Mouse (Mus musculus) regulatory T cell (primary cell): Measurements from ENCODE around the gene Bscl2.
"Not testable (repeated sequence)": the region's sequence is repeated elsewhere in the genome, so short reads cannot be mapped to it uniquely, and the experiment has no call there.

Experiments used
- in situ Hi-C: fragments of 300-600 bp; cut with MboI, MseI; formaldehyde crosslinking; loops from one replicate; pipeline ENCODE4 v1.15.1; 2025; ENCODE audit warnings: high pct_unique_total_duplicates

Bscl2 gene

DNA sequence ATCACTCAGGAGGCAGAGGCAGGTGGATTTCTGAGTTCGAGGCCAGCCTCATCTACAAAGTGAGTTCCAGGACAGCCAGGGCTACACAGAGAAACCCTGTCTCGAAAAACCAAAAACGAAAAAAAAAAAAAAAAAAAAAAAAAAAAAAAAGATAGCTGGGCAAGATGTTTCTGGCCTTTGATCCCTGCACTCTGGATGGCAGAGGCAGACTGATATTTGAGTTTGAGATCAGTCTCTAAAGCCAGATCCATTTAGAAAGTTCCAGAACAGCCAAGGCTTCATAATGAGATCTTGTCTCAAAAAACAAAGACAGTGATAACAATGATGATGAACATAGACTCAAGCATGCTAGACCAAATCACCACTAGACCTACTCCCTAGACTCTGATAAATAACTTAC is 33.1 kb downstream of the Bscl2 start:
- in situ Hi-C loops, result not testable (repeated sequence)

DNA sequence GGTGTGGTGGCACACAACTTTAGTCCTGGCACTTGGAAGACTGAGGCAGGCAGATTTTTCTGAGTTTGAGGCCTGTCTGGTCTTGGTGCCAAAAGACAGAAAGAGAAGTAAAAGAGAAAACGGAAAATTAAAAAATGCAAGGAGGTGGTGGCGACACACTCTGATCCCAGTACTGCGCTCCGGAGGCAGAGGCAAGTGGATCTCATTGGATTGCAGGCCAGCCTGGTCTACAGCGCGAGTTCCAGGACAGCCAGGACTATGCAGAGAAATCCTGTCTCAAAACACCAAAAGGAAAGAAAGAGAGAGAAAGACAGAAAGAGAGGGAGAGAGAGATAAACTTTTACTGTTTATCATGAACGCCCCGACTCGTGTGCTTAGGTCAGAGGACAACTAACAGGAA is 33.6 kb downstream of the Bscl2 start:
- in situ Hi-C loops, result no loop called here

DNA sequence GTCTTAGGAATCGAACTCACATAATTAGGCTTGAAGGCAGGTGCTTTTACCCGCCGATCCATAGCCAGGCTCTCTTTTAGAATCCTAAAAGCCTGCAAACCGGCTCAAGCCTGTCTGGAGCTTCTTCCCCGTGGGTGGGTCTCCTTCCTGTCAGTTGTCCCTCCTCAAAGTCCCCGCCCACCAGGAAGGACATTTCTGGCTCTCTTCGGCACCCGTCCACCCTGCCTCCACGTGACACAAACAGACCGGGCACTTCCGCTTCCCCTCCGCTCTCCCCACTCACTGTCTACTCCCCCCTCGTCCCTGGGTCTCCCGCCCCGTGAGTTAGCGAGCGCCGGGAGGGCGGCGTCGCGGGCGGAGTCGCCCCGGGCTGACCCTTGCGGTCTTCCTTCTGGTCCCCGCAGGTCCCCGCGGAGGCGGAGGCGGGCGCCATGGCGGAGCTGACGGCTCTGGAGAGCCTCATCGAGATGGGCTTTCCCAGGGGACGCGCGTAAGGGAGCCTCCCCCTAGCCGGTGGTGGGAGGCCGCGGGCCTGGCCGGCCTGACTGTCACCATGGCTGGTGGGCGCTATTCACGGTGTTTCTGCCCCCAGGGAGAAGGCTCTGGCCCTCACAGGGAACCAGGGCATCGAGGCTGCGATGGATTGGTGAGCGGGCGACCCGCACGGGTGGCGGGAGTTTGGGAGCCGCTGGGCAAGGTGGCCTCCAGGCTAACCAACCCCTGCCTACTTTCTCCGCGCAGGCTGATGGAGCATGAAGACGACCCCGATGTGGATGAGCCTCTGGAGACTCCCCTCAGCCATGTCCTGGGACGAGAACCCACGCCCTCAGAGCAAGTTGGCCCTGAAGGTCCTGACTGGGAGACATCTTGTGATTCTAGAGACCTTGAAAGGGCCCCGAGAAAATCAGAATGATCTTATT is 34.3 kb downstream of the Bscl2 start, which contains the start of gene Ubxn1:
Gene Ubxn1, plus strand, starts transcription at position 230 of the 920 bp plus-strand sequence.
- in situ Hi-C loops, result no loop called here

DNA sequence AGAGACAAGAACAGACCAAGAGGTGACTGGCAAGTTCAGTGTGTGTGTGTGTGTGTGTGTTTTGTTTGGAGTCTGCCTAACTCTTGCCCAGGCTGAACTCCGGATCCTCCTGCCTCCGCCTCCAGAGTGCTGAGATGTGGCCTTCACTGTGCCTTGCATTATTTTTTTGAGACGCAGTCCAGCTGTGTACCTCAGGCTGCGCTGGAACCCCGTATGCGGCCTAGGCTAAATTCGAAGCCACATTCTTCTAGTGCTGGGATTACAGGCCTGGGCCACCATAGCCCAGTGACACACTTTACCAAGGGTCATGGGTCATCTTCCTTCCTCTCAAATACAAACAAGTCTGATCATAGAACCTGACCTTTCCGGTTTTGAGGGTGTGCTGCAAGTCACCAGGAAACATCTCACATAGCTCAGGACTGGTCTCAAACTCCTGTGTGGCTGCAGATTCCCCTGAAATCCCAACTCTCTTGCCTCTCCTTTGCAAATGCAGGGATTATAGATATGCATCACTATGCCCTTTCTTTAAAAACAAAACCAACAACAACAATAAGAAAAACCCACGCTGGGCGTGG is 35.1 kb downstream of the Bscl2 start:
- in situ Hi-C loops, result no loop called here

DNA sequence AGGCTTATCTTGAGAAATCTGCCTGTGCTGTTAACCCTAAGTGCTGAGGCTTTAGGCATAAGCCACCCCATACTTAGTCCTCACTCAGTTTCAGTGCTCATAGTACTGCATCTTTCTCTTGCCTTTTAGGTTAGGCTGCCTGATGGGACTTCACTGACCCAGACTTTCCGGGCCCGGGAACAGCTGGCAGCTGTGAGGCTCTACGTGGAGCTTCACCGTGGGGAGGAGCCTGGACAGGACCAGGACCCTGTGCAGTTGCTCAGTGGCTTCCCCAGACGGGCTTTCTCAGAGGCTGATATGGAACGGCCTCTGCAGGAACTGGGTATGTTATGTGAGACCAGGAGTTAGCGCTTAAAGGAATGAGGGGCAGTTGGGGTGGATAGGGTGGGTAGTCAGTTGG is 37.8 kb downstream of the Bscl2 start:
- in situ Hi-C loops, result loop anchor here (25.0 kb wide), 1 partner anchor 1112 kb away; the partner anchor contains the start of gene Fth1

DNA sequence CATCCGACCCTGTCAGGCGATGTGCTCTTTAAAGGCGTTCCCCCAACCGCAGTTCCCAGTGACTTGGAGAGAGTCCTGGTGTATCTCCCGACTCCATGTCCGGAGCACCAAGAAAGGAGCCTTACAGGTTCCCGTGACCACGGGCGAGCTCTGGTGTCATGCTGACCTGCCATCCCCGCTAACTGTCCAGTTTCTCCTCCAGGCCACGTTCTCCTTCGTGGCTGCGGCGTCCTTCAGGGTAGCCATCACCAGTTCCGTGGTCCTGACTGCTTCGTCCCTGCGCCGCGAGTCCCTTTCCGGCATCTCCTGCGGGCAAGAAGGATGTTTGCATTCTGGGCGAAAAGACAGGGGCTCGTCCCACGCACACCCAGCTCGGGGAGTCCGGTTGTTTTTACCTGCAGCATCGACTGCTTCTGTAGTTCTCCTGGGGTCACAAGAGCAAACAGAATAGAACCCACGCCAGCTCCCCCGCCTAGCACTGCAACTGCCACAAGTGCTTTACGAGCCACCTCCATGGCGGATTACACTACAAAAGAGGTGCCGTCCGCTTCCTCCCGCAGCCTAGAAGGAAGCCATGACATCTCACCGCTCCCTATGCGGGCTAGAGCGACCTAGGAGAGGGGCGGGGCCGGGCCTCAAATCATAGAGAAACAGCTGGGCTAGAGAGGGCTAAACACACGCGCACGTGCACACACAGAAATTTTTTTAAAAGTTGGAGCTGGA is 43.2 kb downstream of the Bscl2 start, which contains the start of gene Uqcc3:
Gene Uqcc3, minus strand, starts transcription at position 613 of the 723 bp plus-strand sequence.
- in situ Hi-C loops, result loop anchor here (25.0 kb wide), 1 partner anchor 1107 kb away; the partner anchor contains the start of gene Fth1

DNA sequence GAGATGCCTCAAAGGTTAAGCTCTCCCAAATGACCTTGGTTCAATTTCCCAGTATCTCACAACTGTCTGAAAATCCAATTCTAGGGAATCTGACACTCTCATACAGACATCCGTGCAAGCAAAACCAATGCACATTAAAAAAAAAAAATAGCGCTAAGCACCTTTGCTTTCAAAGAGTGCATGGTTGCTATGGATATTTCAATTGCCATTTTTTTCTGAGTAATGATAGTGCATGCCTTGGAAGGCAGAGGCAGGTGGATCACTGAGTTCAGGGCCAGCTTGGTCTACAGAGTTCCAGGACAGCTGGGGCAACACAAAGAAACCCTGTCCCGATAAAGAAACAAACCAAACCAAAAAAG is 43.7 kb downstream of the Bscl2 start:
- in situ Hi-C loops, result loop anchor here (25.0 kb wide), 1 partner anchor 1106 kb away; the partner anchor contains the start of gene Fth1

DNA sequence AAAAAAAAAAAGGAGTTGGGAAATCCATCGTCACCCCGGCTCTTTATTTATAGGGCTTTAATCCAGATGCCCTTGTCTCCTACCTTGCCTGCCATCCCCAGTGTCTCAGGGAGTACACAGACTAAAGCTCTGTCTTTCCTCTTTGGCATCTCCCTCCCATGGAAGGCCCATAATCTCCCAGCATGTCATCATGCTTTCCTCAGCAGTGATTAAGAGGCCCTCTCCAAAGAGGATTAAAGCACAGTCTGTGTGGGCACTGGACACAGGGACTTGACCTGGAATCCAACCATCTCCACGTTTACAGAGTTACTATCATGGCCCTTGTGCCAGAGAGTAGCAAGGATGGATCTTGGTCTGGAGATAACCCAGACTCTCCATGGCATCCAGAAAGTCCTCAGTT is 46.3 kb downstream of the Bscl2 start, which contains the start of the genes Lbhd1 and Gm49403:
Gene Lbhd1, plus strand, starts transcription at position 117 of the 400 bp plus-strand sequence.
Gene Gm49403, plus strand, starts transcription at position 315 of the 400 bp plus-strand sequence.
- in situ Hi-C loops, result loop anchor here (25.0 kb wide), 1 partner anchor 1104 kb away; the partner anchor contains the start of gene Fth1

DNA sequence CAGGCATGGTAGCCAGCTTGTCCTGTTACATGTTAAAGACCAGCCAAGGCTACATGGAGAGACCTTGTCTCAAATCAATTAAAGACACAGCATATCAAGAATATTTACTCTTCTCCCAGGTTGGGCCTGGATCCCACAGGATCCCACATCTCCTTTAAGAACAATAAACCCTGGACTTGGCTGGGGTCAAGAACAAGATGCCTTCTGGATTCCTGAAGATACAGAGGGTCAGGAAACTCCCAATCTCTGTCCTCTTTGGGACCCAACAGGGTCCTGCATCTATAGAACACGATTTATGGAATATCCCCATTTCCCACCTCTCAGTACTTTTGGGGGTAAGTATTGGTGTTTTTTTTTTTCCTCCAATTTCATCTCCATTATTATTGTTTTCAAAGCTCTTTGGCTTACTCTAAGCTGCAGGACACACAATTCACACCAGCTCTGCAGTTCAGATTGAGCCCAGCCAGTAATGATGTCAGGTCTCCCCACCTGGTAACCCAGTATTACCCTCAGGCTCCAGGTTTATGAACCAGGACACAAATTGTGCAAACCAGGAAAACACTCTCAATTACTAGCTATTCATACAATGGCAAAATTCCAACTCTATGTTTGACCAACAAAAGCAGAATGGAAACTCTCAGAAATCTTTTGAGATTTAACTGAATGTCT is 49.8 kb downstream of the Bscl2 start:
- in situ Hi-C loops, result loop anchor here (25.0 kb wide), 1 partner anchor 1100 kb away; the partner anchor contains the start of gene Fth1

DNA sequence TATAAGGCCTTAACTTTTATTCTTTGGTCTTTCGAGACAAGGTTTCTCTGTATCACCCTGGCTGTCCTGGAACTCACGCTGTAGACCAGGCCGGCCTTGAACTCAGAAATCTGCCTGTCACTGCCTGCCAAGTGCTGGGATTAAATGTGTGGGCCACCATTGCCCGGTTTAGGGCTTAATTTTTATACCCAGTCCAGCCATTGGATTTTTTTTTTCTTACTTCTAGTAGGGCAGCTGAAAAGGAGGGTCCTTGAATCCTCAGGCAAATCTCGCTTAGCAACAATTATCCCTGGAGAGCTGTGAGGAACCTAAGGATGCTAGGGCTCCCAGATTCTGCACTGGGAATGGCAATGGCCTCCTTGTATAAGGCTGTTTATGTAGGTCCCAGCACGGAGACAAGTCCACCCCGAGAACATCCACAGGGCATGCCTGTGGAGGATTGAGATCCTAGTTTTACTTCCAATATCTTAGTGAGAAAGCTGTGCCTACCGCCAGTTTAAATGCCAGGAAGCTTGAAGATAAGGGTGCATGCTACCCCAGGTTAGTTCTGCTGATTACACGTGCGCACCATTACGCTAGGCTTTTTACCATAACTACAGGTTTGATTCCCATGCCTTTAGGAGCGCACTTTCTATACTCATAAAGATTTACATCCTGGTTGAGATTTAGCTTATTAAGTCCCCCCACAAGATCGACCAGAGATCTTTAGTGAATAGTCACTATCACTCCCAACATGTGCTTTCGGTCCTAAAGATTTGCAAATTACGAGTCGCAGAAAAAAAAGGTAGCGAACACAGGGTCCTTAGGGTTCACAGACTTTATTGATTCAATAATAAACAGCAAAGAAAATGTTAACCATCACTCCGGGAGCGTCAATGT is 50.6 kb downstream of the Bscl2 start:
- in situ Hi-C loops, result loop anchor here (25.0 kb wide), 1 partner anchor 1099 kb away; the partner anchor contains the start of gene Fth1

DNA sequence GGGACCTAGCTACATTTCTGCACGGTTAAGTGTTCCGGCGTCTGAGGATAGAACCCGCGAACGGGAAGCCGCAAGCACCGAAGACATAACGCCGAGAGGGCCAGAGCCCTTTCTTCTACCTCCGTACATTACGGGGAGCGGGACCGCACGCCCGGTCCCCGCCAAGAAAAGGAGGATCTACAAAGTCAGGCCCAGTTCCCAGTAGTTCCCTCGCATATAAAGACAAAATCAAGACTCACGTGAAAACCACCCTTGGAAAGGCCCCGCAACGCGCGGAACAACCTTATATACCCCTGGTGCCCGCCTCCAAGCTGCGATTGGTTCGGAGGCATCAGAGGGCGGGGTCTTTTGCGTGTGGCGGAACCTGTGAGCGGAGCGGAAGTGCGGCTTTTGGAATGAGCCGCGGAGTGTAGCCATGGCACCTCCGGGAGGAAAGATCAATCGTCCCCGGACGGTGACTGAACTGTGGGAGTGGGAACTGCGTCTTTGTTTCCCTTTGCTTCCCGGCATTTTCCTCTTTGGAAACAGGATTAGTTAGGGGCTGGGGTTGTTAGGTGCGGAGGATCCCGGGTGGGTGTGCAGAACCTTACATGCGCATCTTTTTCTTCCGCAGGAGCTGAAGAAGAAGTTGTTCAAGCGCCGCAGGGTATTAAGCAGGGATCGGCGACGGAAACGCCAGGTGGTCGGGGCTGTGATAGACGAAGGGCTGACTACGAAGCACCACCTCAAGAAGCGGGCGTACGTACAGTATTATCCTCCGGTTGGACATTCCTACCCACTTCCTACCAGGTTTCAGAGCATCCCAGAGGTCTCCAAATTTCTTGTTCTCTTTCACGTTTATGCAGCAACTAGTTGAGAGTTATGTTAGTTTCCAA is 51.5 kb downstream of the Bscl2 start, which contains the start of the genes 1810009A15Rik and Gm49416:
Gene 1810009A15Rik, plus strand, starts transcription at position 343 of the 875 bp plus-strand sequence.
Gene Gm49416, plus strand, starts transcription at position 416 of the 875 bp plus-strand sequence.
- in situ Hi-C loops, result loop anchor here (25.0 kb wide), 1 partner anchor 1099 kb away; the partner anchor contains the start of gene Fth1

DNA sequence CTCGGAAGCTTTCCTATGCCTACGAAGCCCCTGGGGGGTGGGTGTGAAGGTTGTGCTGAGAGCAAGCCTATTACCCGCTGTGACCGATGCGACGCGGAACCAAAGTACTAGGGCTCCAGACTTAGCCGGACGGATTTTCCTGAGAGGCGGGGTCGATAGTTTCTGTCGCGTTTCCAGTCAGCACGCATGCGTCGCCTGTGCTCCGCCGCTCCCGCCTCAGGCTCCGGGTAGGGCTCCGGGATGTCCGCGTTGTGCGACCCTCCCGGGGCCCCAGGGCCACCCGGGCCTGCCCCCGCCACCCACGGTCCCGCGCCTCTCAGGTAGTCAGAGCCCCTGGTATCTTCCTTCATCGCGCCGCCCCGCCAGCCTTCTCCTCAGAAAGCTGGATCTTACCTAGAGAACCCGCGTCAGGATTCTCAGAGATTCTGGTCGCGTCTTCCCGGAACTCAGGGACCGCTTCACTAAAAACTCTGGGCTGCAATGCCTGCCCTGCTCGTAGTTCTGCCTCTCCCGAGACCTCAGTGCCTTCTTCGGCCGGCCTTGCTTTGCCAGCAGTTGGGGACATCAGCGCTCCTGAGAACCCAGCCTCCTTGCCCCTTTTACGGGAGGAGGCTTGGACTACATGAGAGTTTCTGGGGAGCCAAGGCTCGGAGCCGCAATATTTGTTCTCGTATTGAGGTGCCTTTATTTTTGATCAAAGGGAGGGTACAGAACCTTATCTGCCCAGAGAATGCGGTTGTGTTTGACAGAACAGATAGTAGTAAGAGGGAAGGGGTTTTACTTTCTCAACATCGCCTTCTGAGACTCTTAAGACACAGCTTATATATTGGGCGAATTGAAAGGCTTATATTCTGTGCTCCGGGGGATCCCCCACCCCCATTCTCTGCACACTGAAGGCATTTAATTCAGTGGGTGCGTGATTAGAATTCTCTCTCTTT is 55.8 kb downstream of the Bscl2 start, which contains the start of gene Ints5:
Gene Ints5, plus strand, starts transcription at position 177 of the 938 bp plus-strand sequence.
- in situ Hi-C loops, result loop anchor here (25.0 kb wide), 1 partner anchor 1094 kb away; the partner anchor contains the start of gene Fth1

DNA sequence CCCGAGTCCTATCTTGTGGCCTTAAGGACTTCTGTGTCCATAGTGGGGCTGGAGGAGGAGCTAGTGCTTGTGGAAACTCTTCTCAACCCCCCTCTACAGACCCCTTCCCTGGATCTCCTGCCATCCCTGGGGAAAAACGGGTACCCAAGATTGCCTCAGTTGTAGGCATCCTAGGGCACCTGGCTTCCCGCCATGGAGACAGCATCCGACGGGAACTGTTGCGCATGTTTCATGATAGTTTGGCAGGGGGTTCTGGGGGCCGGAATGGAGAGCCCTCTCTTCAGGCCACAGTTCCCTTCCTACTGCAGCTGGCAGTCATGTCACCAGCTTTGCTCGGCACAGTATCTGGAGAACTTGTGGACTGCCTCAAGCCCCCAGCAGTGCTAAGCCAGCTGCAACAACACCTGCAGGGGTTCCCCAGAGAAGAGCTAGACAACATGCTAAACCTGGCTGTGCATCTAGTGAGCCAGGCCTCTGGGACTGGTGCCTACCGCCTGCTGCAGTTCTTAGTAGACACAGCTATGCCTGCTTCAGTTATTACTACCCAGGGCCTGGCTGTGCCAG is 58.2 kb downstream of the Bscl2 start:
- in situ Hi-C loops, result loop anchor here (5.0 to 25.0 kb wide), 2 partner anchors 58 to 1092 kb away; partner anchors contain the start of genes Bscl2, Fth1 and Gng3

DNA sequence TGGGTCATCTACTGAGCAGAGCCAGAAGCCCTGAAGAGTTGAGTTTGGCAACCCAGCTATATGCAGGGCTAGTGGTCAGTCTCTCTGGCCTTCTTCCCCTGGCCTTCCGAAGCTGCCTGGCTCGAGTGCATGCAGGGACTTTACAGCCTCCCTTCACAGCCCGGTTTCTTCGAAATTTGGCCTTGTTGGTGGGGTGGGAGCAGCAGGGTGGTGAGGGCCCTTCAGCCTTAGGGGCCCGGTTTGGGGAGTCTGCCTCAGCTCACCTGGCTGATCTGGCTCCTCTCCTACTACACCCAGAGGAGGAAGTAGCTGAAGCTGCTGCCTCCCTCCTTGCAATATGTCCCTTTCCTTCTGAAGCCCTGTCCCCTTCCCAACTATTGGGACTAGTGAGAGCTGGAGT is 59.0 kb downstream of the Bscl2 start:
- in situ Hi-C loops, result loop anchor here (5.0 to 25.0 kb wide), 2 partner anchors 59 to 1091 kb away; partner anchors contain the start of genes Bscl2, Fth1 and Gng3

DNA sequence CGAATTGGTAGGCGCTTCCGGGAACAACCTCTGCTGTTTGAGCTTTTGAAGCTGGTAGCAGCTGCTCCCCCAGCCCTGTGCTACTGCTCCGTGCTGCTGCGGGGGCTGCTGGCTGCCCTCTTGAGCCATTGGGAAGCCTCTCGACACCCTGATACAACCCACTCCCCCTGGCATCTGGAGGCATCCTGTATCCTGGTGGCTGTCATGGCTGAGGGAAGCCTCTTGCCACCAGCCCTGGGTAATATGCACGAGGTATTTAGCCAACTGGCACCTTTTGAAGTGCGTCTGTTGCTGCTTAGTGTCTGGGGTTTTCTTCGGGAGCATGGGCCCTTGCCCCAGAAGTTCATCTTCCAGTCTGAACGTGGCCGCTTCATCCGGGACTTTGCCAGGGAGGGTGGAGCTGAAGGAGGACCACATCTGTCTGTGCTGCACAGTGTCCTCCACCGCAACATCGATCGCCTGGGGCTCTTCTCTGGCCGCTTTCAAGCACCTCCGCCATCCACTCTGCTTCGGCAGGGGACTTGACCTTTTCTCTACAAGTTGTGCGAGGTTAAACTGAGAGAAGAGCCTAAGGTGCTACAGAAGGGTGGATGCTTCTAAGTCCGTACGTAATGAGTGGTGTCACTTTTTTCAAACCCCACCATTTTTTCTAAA is 60.1 kb downstream of the Bscl2 start:
- in situ Hi-C loops, result loop anchor here (5.0 to 25.0 kb wide), 2 partner anchors 60 to 1090 kb away; partner anchors contain the start of genes Bscl2, Fth1 and Gng3
